Mouse (Mus musculus) hindbrain, embryonic 14.5 days (tissue): ENCODE results near the gene Acss2. TPM values are rescaled to one million over a fixed set of nuclear protein-coding genes. Genes with fewer than 3 reads are reported as not detected.

ENCODE experiments used
- ATAC-seq: fragments of 200-750 bp; cut with Nextera tagmentation; 2 replicates; pipeline ENCODE4 v1.8.0; 2017; ENCODE audit warnings: moderate number of reproducible peaks, mild to moderate bottlenecking, moderate TSS enrichment, moderate library complexity; ENCODE audit not compliant: low FRiP score
- DNase-seq: peaks from one replicate; pipeline ENCODE4 v3.0.0-alpha.2; 2015; ENCODE audit warnings: low spot score
- H3K27ac ChIP-seq: fragments of 300-500 bp; sonication (generic); 2 replicates; pipeline ENCODE4 v1.5.1; 2014; ENCODE audit warnings: mild to moderate bottlenecking, moderate library complexity
- H3K27me3 ChIP-seq: fragments of 300-500 bp; sonication (generic); 2 replicates; pipeline ENCODE4 v1.6.1; 2014; ENCODE audit warnings: mild to moderate bottlenecking, low read length, mixed read lengths; ENCODE audit not compliant: control insufficient read depth, insufficient read depth
- H3K36me3 ChIP-seq: fragments of 300-500 bp; sonication (generic); replicated peaks from 2 replicates; pipeline ENCODE4 v1.6.1; 2014; ENCODE audit not compliant: control insufficient read depth, insufficient read depth
- H3K4me1 ChIP-seq: fragments of 300-500 bp; sonication (generic); replicated peaks from 2 replicates; pipeline ENCODE4 v1.6.1; 2014; ENCODE audit warnings: antibody characterized with exemption, low read length, mixed read lengths; ENCODE audit not compliant: control insufficient read depth, insufficient read depth
- H3K4me2 ChIP-seq: fragments of 300-500 bp; sonication (generic); replicated peaks from 2 replicates; pipeline ENCODE4 v1.6.1; 2014; ENCODE audit warnings: mild to moderate bottlenecking, moderate library complexity
- H3K4me3 ChIP-seq: fragments of 300-500 bp; sonication (generic); replicated peaks from 2 replicates; pipeline ENCODE4 v1.5.1; 2014; ENCODE audit warnings: mild to moderate bottlenecking, low read length
- H3K9ac ChIP-seq: fragments of 300-500 bp; sonication (generic); 2 replicates; pipeline ENCODE4 v1.6.1; 2014
- H3K9me3 ChIP-seq: fragments of 300-500 bp; sonication (generic); 2 replicates; pipeline ENCODE4 v1.6.1; 2016; ENCODE audit warnings: low read length; ENCODE audit not compliant: control insufficient read depth
- WGBS: fragments of 180-500 bp; shearing (Covaris S2); extraction: QIAGEN DNeasy Blood & Tissue Kit; methylation state at CpG from one replicate; pipeline ENCODE4 v1.1.7; 2014; 5-methylcytosine and 5-hydroxymethylcytosine counted together
- polyA plus RNA-seq: library from polyadenylated mRNA; unstranded; fragments of >200 nt; fragmentation: Nextera tagmentation; extraction: Ambion mirVana; gene quantifications from 2 replicates; pipeline ENCODE4 v1.2.1, GENCODE M21; 2014

Gene Acss2
- polyA plus RNA-seq, 1 experiment from 2014 or later = 25.3 TPM

DNA sequence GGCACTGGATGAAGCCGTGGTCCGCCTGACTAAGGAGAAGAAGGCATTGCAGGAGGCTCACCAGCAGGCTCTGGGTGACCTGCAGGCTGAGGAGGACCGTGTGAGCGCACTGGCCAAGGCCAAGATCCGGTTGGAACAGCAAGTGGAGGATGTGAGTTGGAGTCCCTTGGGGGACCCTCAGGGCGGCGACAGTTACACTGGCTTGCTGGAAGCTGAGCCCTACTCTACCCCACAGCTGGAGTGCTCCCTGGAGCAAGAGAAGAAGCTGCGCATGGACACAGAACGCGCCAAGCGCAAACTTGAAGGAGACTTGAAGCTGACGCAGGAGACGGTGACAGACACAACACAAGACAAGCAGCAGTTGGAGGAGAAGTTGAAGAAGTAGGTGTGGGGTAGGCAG is 110.8 kb downstream of the Acss2 start:
- H3K36me3 ChIP-seq = peaks cover 27% of the 10 kb centered on the region
- no peak overlapping the region for H3K27ac ChIP-seq
- H3K4me3 ChIP-seq = no peak overlapping the region
- peak overlapping the region; percentile 78 for H3K4me2 ChIP-seq
- 73% methylated on average over 13 of the region's 13 CpGs for WGBS
- peaks cover 54% of the 10 kb centered on the region for H3K27me3 ChIP-seq
- peaks cover 20% of the 10 kb centered on the region; the same call in 1 of the 2 replicates for H3K4me1 ChIP-seq
- no peak overlapping the region for H3K9ac ChIP-seq
- H3K9me3 ChIP-seq = no peaks in the 10 kb centered on the region
- DNase-seq (no peak), ATAC-seq (no peak)

DNA sequence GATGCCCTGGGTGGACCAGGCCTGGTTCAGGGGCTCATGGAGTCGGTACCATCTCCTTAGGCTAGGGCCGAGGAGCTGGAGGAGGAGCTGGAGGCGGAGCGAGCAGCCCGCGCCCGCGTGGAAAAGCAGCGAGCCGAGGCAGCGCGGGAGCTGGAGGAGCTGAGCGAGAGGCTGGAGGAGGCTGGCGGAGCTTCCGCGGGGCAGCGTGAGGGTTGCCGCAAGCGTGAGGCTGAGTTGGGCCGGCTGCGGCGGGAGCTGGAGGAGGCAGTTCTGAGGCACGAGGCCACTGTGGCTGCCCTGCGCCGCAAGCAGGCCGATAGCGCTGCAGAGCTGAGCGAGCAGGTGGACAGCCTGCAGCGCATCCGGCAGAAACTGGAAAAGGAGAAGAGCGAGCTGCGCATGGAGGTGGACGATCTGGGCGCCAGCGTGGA is 111.5 kb downstream of the Acss2 start:
- 4% methylated on average over 35 of the region's 35 CpGs for WGBS
- H3K27ac ChIP-seq = no peak overlapping the region

DNA sequence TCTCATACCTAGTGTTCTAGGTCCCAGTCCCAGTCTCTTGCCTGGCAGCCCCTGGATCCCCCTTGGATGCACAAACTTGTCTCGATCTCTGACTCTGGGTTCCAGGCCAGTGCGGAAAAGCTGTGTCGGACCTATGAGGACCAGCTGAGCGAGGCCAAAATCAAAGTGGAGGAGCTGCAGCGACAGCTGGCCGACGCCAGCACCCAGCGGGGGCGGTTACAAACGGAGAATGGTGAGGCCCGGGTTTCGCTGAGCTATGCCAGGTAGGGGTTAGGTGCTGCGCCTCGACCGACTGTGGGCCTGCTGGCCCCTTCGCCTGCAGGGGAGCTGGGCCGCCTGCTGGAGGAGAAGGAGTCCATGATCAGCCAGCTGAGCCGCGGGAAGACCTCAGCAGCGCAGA is 112.4 kb downstream of the Acss2 start:
- no peak overlapping the region for H3K27ac ChIP-seq
- WGBS = 21% methylated on average over 20 of the region's 20 CpGs
- H3K4me2 ChIP-seq = no peak overlapping the region
- no peak overlapping the region for H3K4me3 ChIP-seq
- peaks cover 20% of the 10 kb centered on the region; the same call in 1 of the 2 replicates for H3K4me1 ChIP-seq
- H3K9me3 ChIP-seq = no peaks in the 10 kb centered on the region
- no peak for DNase-seq
- peaks cover 58% of the 10 kb centered on the region for H3K27me3 ChIP-seq
- H3K9ac ChIP-seq = 0 out of 2 replicates have a peak overlapping the region, but pooled peaks have one; percentile 56
- H3K36me3 ChIP-seq = peaks cover 43% of the 10 kb centered on the region
- ATAC-seq = no peak

More for the DNA sequence above, 111.5 kb downstream of the Acss2 start:
- peak overlapping the region; percentile 78 for H3K4me2 ChIP-seq
- peak; percentile 31 for ATAC-seq
- DNase-seq = peak; percentile 68
- H3K27me3 ChIP-seq = peaks cover 58% of the 10 kb centered on the region
- H3K36me3 ChIP-seq = peaks cover 34% of the 10 kb centered on the region
- peak overlapping the region; percentile 56 for H3K9ac ChIP-seq
- H3K4me1 ChIP-seq = peaks cover 20% of the 10 kb centered on the region; the same call in 1 of the 2 replicates
- H3K4me3 ChIP-seq = peak overlapping the region; percentile 31
- H3K9me3 ChIP-seq = no peaks in the 10 kb centered on the region

DNA sequence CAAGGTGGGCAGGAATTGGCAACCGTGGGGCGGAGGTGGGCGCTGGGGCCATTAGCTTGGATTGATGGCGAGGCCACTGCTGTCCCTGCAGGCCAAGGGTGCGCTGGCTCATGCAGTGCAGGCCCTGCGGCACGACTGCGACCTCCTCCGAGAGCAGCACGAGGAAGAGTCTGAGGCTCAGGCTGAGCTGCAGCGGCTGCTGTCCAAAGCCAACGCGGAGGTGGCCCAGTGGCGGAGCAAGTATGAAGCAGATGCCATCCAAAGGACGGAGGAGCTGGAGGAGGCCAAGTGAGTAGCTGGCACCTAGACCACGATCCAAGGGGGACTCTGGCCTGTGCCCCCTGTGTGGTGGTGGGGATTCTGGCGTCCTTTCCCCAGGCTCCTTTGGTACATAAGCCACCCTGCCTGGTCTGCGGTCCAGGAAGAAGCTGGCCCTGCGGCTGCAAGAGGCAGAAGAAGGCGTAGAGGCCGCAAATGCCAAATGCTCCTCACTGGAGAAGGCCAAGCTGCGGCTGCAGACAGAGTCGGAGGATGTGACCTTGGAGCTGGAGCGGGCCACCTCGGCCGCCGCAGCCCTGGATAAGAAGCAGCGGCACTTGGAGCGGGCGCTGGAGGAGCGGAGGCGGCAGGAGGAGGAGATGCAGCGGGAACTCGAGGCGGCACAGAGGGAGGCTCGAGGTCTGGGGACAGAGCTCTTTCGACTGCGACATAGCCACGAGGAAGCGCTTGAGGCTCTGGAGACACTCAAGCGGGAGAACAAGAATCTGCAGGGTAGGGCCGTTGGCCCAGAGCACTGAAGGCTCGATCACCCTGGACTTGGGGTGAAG is 113.1 kb downstream of the Acss2 start:
- no peaks in the 10 kb centered on the region for H3K9me3 ChIP-seq
- no peak overlapping the region for H3K4me3 ChIP-seq
- DNase-seq = no peak
- H3K36me3 ChIP-seq = peaks cover 49% of the 10 kb centered on the region
- peaks cover 58% of the 10 kb centered on the region for H3K27me3 ChIP-seq
- no peak for ATAC-seq
- peaks cover 20% of the 10 kb centered on the region; the same call in 1 of the 2 replicates for H3K4me1 ChIP-seq
- 16% methylated on average over 43 of the region's 43 CpGs for WGBS
- H3K4me2 ChIP-seq = 0 out of 2 replicates have a peak overlapping the region, but pooled peaks have one; percentile 8
- H3K9ac ChIP-seq = 0 out of 2 replicates have a peak overlapping the region, but pooled peaks have one; percentile 56
- H3K27ac ChIP-seq = no peak overlapping the region

DNA sequence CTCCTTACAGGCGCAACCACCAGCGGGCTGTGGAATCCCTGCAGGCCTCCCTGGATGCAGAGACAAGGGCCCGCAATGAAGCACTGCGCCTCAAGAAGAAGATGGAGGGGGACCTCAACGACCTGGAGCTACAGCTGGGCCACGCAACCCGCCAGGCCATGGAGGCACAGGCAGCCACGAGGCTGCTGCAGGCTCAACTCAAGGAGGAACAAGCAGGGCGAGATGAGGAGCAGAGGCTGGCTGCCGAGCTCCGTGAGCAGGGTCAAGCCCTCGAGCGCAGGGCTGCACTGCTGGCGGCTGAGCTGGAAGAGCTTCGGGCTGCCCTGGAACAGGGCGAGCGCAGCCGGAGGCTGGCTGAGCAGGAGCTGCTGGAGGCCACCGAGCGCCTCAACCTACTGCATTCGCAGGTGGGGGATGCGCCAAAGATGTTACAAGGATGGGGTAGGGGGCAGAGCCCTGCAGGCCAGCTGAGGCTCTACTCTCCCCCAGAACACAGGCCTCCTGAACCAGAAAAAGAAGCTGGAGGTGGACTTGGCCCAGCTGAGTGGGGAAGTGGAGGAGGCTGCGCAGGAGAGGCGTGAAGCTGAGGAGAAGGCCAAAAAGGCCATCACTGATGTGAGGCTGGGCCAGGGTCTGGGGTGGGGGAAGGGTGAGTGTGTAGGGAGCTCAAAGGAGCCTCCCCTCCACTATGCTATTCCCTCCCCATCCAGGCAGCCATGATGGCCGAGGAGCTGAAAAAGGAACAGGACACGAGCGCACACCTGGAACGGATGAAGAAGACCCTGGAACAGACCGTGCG is 114.6 kb downstream of the Acss2 start:
- no peak for DNase-seq
- Histone ChIP-seq H3K27ac (no peak overlapping the region), H3K36me3 (peaks cover 65% of the 10 kb centered on the region), H3K27me3 (peaks cover 58% of the 10 kb centered on the region), H3K9ac (no peak overlapping the region), H3K4me3 (no peak overlapping the region), H3K4me1 (peaks cover 20% of the 10 kb centered on the region; the same call in 1 of the 2 replicates), H3K4me2 (no peak overlapping the region), H3K9me3 (no peaks in the 10 kb centered on the region)
- ATAC-seq = no peak
- WGBS = 67% methylated on average over 30 of the region's 30 CpGs

DNA sequence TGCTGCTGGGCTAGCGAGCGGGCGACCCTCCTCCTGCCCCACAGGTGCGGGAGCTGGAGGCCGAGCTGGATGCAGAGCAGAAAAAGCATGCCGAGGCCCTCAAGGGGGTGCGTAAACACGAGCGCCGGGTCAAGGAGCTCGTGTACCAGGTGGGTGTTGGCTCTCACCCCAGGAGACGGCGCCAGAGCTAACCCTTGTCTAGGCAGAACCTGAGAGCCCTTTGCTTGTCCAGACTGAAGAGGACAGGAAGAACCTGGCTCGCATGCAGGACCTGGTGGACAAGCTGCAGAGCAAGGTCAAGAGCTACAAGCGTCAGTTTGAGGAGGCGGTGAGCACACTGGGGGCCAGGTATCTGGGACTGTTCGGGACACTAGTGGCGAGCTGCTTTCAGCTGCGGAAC is 115.4 kb downstream of the Acss2 start:
- Histone ChIP-seq H3K9ac (no peak overlapping the region), H3K9me3 (no peaks in the 10 kb centered on the region), H3K4me1 (peaks cover 20% of the 10 kb centered on the region; the same call in 1 of the 2 replicates), H3K27ac (no peak overlapping the region), H3K27me3 (peaks cover 53% of the 10 kb centered on the region), H3K4me3 (no peak overlapping the region), H3K4me2 (no peak overlapping the region), H3K36me3 (peaks cover 73% of the 10 kb centered on the region)
- DNase-seq (no peak), ATAC-seq (no peak)
- 69% methylated on average over 19 of the region's 19 CpGs for WGBS

DNA sequence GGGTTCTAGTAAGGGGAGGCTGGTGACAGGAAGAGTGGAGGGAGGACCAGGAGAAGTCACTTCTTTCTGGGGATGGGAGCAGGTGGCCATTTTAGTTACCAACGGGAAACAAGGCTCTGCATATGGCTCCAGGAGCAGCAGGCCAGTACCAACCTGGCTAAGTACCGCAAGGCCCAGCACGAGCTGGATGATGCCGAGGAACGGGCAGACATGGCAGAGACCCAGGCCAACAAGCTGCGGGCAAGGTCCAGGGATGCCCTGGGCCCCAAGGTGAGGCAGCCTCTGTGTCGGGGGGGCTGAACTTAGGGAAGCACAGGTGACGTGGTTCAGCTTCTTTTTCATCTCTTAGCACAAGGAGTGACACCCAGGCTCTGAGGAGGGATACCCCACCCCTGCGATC is 116.0 kb downstream of the Acss2 start:
- H3K4me2 ChIP-seq = no peak overlapping the region
- ATAC-seq (no peak), DNase-seq (no peak)
- peaks cover 20% of the 10 kb centered on the region; the same call in 1 of the 2 replicates for H3K4me1 ChIP-seq
- H3K36me3 ChIP-seq = peaks cover 75% of the 10 kb centered on the region
- peaks cover 46% of the 10 kb centered on the region for H3K27me3 ChIP-seq
- no peak overlapping the region for H3K9ac ChIP-seq
- H3K4me3 ChIP-seq = no peak overlapping the region
- no peak overlapping the region for H3K27ac ChIP-seq
- 87% methylated on average over 9 of the region's 9 CpGs for WGBS
- no peaks in the 10 kb centered on the region for H3K9me3 ChIP-seq

DNA sequence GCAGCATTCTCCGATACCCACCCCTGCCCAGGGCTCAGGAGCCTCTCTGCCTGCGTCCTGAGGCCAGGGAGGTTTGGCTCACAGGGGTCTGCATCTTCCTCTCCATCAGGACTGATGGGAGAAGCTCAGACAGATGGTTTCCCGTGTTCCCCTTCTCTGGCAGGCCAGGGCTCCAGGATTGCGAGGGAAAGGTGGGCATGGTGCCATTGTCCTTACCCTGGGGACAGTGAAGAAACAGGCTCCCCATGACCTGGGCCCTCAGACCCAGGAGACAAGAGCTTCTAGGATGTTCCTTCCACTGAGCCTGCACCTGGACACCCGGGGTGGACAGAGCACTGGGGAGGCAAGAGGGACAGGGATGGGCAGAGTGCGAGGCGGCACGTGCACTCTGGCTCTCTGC is 116.8 kb downstream of the Acss2 start:
- no peak overlapping the region for H3K4me2 ChIP-seq
- peaks cover 81% of the 10 kb centered on the region for H3K36me3 ChIP-seq
- no peak overlapping the region for H3K27ac ChIP-seq
- no peak overlapping the region for H3K9ac ChIP-seq
- no peaks in the 10 kb centered on the region for H3K9me3 ChIP-seq
- no peak overlapping the region for H3K4me3 ChIP-seq
- ATAC-seq (no peak), DNase-seq (no peak)
- H3K27me3 ChIP-seq = peaks cover 42% of the 10 kb centered on the region
- WGBS = 88% methylated on average over 8 of the region's 8 CpGs
- H3K4me1 ChIP-seq = peaks cover 12% of the 10 kb centered on the region; the same call in 1 of the 2 replicates
